Mouse (Mus musculus) gastrocnemius, postnatal 25 days (tissue): Measurements from ENCODE around the gene Stk19. TPM values are rescaled to one million over a fixed set of nuclear protein-coding genes. Genes with fewer than 3 reads are reported as not detected.
A peak's percentile ranks its signal among the peaks of the same experiment; 100 is the strongest.

Source experiments
- DNase-seq: peaks from one replicate; pipeline ENCODE4 v3.0.0; 2022
- long read RNA-seq, 2 experiments: library from polyadenylated mRNA; stranded (forward); transcript quantifications; one replicate each; pipeline ENCODE4 v2.0.0; 2021
- total RNA-seq, 2 experiments: library from RNA; stranded (reverse); gene quantifications; 1 replicate in 1 of 2; 2 replicates in 1 of 2; pipeline ENCODE4 v1.2.3; 2021

The Stk19 gene
- total RNA-seq, result 1 to 10 TPM; 7.0 to 7.2 TPM
- long read RNA-seq, experiment 1, transcript Stk19-201 (7 exons, 1,120 nt), result major isoform, 8 of 20 reads
- long read RNA-seq, experiment 1, partial matches to known transcripts, result 1 of 20 reads
- long read RNA-seq, experiment 1, other reads (novel, unspliced or antisense), result 11 of 20 reads
- long read RNA-seq, experiment 2, transcript Stk19-201 (7 exons, 1,120 nt), result major isoform, 5 of 19 reads
- long read RNA-seq, experiment 2, partial matches to known transcripts, result 1 of 19 reads
- long read RNA-seq, experiment 2, other reads (novel, unspliced or antisense), result 13 of 19 reads

DNA sequence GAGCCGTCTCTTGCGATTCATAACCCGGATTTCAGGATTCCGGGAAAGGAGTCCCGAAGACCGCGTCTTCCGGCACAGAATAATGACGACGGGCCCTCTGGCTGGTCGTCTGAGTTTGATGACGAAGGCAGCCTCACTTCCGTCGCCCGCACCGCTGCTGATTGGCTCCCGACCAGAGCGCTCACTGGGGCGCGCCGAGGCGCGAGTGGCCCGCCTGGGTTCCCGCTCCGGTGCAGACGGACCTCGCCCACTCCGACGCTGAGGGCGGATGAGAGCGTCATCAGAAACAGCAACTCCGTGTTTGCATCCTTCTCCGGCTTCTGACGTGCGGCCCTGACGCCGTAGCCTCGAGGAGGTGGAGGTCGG, at the start of gene Stk19, which contains the start of gene Dxo:
Gene Stk19, minus strand, starts transcription at position 90 of the 366 bp plus-strand sequence.
Gene Dxo, plus strand, starts transcription at position 164 of the 366 bp plus-strand sequence.
- peak; percentile 93 for DNase-seq

DNA sequence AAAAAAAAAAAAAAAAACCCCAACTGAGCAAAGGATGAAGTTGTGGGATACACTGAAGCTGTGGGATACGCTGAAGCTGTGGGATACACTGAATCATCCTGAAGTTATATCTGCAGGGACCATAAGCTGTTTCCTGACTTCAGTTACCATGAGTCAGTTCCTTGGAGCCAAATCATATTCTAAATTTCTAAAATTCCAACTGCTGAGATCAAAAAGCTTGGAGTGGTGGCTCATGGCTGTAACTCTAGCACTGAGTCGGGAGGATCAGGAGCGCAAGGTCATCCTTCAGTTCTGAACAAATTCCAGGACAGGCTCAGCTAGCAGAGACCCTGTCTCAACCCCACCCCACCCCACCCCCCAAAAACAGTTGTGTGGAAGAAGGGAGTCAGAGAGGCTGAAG, 48.9 kb upstream of the Stk19 start:
- DNase-seq, result no peak

DNA sequence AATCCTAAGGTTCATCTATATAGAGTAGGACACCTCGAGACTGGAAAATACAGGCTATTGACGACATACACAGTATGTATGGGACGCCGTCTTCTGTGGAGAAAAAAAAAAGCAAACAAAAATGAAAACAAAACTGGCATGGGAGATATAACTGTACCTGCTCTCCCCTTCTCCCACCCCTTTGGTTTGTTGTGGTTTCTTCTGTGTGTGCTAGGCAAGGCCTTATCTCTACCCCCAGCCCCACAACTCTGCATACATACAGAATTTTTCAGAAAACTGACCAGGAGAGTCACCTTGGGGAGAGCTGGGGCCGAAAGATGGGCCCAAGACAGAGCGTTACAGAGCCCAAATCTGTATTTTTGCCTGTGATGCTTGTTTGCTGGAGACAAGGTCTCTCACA, 48.0 kb upstream of the Stk19 start:
- no peak for DNase-seq

DNA sequence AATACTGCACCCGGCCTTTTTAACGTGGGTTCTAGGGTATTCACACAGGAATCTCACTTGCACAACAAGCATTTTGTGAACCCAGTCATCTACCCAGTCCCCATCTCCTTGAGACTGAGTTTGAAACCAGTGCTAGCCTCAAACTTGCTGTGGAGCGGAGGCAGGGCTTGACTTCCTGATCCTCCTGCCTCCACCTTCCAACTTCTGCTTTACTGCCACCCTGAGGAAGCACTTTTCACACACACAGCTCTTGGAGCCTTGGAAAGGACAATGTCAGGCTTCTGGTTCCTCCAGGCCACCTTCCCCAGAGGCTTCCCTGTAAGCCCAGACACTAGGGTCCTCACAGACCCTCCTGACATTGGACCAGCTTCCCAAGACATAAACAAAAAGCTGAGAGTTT, 46.6 kb upstream of the Stk19 start:
- DNase-seq, result no peak

DNA sequence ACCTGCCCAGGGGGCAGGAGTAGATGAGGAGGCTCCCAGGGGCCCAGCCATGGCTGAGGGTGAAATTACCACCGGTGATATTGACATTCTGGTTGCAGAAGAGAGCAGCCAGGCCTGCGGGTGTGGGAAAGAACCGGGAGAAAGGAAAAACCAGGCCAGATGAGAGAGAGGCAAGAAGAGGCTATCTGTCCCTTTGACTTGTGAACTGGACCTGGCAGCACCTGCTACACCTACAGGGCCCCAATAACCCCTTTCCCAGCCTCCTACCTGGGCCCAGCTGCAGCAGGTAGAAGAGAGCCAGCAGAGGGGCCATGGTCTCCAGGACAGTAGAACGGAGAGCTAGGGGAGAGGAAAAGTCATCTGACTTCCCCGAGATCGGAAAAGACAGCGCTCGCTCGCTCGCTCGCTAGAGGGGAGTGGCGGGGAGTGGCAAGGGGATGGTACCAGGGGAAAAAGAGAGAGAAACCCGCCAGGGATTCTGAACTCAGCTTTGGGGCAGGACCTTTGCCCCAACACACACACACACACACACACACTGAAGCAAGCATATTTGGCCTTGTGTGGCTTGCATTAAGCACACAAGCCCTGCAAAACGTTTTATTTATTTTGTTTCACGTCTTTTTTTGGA, 45.1 kb upstream of the Stk19 start, which contains the start of gene Gm20547:
Gene Gm20547, minus strand, starts transcription at position 360 of the 628 bp plus-strand sequence.
- DNase-seq, result no peak

DNA sequence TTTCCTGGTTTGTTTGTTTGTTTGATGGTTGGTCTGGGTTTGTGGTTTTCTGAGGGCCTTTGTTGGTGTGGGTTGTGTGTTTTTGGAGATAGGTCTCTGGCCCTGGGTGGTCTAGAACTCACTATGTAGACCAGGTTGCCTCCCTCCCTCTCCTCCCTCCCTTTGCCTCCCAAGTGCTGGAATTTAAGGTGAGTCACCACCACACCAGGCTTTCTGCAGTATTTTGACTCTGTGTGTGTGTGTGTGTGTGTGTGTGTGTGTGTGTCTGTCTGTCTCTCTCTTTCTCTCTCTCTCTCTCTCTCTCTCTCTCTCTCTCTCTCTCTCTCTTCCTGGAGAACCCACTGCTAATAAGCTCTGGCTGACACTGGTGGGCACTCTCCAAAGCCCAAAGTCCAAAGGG, 44.4 kb upstream of the Stk19 start:
- no peak for DNase-seq

DNA sequence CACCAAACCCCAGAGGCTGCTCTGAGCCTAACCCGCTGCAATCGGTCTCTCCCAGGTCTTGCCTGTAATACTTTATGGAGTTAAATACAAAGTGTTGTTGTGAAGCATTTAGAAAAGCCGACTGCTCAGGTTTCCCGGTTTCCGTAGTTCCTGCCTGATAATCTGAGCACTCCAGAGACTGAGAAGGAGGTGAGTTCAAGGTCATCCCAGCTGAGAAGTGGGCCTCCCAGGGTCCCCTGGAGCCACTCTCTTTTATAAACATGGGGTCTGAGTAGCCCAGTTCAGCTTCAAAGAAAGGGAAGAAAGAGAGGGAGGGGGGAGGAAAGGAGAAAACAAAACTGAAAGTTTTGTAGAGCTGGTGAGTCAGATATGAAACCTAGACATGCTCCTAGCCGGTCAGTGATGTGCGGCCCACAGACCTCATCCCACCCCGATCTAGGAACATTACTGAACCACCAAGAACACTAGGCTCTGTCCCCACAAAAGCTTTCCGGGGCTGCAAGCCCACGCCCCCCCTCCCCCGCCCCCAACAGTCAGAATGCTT, 42.7 kb upstream of the Stk19 start, which contains the start of gene Zbtb12:
Gene Zbtb12, plus strand, starts transcription at position 148 of the 544 bp plus-strand sequence.
- DNase-seq, result no peak

DNA sequence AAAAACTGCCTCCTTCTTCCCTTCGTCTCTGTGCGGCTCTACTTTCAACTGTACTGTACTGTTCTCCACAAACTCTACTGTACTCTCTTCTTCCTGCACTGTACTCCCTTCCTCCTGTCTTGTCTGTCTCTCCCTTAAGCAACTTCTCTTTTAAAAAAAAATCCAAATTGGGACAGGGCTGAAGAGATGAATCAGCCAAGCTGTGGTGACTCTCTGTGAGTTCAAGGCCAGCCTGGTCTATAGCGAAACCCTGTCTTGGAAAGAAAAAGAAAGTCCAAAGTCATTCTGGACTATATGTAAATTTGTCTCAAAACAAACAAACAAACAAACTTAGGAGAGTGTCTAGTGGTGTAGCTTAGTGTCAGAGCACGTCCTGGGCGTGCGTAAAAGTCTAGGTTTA, 37.6 kb upstream of the Stk19 start:
- no peak for DNase-seq

DNA sequence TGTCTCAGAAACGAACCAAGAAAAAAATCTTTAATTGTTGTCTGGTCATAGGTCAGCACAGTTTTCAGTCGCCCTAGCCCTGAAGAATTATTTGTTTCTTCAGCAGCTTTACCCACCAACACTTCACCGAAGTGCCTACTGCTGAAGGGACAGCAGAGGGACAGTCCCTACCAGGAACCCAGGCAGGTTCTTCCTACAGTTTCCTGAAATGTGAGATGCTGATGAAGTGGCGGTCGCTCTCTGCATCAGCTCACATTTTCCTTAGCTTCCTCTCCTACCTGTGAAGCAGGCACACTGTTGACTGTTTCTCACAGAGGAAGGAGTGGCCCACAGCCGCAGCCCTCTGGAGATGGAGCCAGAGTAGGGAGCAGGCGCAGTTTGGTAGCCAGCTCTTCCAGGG, 29.2 kb upstream of the Stk19 start:
- no peak for DNase-seq

DNA sequence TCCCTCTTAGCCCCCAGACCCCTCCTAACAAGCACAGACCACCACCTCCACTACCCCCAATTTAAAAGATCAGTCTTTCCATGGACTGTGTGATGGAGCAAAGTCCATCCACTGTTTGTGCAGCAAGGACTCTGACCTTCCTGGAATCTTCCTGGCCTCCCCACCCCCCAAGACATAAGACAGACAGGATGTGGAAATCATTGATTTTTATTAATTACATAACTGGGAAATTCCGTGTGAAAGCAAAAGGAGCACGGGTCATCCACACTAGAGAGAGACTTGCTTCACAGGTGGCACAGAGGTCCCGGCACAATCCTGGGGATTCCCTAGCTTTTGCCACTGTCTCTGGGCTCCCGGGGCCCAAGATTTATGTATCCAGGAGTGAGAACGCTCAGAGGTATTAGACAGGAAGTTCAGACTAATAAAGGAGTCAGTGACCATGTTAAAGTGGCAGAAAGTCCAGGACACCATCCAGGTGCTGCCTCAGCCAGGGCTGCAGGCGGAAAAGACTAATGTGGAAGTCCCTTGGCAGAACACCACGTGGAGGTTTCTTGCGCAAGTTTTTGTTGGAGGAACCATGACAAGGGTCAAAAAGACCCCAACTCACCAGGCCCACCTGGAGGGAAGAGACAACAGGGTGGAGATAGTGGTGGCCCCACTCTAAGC, 25.8 kb upstream of the Stk19 start, which contains the start of gene Cfb:
Gene Cfb, minus strand, starts transcription at position 103 of the 666 bp plus-strand sequence.
- no peak for DNase-seq

DNA sequence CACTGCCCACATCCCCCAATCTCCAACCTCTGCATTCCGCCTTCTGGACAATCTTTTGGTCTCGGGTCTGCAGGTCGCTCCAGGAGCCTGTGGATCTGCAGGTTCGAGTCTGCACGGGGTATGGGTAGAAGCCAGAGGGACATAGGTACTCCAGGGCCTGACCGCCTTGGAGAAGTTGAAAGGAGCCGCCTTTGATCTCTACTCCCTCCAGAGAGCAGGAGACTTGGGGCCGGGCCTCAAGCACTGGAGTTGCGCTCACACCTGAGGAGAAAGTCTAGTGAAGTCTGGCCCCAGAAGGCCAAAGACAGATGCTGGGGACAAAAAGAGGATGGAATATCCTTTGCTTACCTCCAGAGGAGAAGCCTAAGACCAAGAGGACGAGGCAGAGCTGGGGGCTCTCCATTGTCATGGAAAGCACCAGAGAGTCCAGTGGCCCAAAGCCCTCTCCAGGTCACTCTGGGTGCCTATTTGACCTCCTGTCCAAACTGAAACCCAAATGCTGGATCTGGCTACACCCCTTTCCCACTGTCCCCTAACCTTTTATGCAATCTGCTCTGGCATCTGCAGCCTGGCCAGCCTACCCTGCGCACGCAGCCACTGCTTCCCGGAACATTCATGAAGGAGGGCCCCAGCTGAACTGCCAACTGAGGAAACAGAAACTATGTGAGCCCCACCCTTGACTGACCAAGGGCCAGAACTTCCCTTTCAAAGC, 25.1 kb upstream of the Stk19 start:
- no peak for DNase-seq

DNA sequence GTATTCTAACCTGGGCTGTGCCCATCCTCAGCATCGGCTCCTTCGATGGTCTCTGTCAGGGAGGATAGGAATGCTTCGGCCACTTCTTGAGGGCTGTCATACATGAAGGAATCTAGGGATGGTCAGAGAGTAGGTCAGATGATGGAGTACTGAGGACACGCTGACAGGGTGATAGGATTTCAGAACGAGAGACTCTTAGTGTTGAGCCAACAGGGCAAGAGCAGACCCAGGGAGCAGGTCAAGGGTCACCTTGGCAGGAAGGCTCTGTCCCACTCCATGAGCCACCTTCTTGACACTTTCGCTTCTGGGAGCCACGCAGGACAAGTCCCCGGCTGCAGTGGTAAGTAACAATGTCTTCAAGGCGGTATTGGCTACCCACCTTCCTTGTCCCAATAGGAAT, 23.8 kb upstream of the Stk19 start:
- no peak for DNase-seq

DNA sequence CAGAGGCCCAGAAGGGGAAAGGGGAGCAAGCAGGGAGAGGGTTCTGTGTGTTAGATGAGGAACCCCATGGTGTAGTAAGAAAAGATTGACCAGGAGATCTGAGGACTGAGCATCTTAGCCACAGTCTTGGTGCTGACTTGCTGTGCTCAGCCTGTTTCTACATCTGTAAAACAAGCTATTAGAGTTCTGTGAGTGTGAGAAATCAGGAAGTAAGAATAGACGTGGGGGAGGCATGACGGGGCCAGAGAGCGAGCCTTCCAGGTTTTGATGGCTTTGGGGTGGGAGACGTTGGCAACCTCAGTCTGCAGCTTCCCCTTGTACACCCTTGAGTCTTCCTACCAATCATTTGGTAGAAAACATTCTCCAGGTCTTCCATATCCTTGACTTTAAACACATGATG, 21.9 kb upstream of the Stk19 start:
- no peak for DNase-seq

DNA sequence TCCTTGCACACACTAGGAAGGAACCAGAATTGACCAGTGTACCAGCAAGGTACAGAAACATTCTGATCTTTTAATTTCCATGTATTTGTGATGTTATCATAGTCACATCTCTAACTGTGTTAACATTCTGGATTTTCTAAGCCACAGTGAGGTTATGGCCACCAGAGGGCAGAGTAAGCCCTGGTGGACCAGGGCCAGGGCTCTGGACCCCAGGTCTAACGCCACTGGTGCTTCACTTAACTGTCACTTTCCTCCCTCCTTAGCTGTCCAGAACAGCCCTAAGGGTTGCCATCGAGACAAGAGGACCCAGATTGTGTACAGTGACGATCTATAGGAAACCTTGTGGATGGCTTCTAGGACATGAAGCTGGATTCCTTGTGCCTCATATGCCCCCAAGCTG, 19.1 kb upstream of the Stk19 start:
- DNase-seq, result no peak

DNA sequence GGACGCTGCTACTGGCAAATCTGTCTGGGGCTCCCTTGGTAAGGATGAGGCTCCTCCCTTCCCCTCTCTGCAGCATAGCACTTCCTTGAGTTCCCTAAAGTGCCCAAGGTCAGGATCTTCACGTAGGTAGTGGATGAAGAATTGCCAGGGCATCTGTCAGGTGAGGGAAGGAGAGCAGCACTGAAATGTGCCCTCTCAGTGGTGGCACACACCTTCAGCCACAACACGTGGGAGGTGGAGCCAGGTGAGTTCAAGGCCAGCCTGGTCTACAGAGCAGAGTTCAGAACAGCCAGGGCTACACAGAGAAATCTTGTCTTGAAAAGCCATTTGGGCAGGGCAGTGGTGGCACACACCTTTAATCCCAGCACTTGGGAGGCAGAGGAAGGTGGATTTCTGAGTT, 18.0 kb upstream of the Stk19 start:
- DNase-seq, result no peak

DNA sequence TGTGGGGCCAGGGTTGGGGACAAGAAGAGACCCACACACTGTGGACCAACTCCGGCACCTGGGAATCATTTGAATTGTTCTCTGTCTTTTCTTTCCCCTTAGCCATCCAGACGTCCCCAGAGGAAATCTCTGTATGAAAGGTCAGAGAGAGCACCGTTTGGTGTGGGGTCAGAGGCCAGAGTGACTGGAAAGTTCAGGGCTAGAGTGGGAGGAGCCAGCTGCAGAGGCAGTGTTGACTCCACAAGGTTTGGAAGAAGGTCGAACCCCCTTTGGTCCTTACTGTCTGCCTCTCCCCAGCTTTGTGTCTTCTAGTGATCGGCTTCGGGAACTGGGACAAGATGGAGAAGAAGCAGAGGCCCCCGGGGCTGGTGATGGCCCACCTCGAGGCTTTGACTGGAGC, 16.8 kb upstream of the Stk19 start:
- DNase-seq, result no peak

DNA sequence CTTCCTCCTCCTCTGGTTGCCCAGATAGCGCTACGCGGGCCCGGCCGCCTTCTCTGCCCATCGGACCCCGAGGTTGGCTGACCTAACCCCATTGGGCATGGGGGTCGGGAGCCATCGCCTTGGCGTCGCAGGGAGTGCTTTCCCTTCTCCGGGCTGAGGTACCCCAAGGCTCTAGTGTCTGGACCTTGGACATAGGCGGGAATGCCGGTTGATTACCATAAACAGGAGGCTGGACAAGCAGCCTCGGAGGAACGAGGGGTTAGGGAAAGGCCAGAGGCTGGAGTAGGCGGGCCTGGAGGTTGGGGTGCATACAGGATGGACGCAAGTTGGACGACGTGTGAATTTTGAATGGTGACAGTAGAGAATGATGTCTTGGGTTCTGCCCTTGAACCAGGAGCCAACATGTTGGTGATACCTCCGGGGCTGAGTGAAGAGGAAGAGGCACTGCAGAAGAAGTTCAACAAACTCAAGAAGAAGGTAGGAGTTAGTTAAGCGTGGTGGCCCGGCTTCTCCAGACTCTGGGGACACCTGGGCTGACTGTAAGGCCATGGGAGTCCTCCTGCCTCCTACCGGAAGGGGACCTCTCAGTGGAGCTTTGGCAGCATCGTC, 13.9 kb upstream of the Stk19 start:
- DNase-seq, result no peak

DNA sequence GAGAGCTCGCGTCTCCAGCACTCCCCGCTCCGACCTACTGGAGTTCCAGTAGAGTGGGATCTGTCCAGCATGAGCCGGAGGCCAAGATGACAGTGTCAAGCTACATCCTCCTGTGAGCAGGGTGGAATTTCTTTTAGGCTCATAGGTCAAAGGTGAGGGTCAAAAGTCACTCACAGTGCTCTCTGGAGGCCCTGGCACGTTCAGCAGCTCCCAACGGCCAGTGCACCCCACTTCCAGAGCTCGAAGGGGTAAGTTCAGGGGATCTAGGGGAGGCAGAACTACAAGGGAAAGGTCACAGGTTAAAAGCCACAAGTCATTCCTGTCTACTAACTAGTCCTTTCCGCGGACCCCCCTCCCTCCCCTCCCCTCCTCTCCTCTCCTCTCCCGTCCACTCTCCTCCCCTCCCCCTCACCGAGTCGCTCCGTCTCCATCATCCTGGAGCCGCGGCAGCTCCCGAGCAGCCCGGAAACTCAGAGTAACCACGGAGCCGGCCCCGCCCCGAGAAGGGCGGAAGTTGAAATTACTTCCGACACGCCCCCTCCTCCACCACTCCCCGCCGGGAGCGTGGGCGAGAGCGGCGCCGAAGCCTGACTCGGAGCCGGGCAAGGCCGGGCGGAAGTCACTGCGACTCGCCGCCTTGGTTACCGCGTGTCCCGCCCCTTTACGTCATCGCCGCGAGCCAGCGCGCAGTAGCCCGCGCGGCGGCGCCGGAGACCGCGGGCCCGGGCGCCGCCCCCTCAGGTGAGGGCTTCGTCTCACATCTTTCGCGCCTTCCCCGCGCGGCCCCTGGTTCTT, 13.2 kb upstream of the Stk19 start, which contains the start of the genes Skiv2l and Nelfe:
Gene Skiv2l, minus strand, starts transcription at position 489 of the 795 bp plus-strand sequence.
Gene Nelfe, plus strand, starts transcription at position 670 of the 795 bp plus-strand sequence.
- DNase-seq, result peak; percentile 97

DNA sequence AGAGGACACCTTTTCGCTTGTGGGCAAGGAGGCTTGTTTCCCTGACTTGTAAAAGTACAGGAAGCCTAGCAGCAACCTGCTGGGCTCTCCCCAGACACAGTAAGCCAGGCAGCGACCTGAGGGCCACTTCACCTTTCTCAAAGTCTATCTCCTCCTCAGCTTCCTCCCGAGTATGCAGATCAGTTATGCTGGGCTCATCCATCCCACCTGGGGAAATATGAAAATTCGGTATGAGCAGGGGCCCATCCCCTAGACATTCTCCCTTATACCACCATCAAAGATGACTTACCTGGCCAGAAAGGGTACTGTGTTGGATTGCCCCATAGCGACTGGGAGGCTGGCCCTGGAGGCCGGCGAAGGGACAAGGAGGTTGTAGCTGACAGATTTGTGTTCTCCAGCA, 10.9 kb upstream of the Stk19 start:
- DNase-seq, result no peak

DNA sequence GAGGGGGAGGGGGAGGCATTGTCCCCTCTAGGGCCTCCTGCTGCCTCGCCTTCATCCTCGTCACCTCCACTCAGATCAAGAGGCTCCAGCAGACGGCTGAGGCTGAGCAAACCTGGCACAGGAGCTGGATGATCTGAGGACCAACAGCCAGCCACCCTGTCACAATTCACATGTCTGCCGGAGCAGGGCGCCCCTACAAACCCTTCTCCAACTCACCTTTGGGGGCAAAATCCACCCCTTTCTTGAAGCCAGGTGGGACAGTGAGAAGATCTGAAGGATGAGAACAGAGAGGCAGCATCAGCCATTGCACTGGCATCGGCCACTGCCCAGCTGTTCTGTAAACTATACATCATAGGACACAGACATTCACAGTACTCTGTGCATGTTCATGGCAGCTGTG, 10.4 kb upstream of the Stk19 start:
- no peak for DNase-seq

DNA sequence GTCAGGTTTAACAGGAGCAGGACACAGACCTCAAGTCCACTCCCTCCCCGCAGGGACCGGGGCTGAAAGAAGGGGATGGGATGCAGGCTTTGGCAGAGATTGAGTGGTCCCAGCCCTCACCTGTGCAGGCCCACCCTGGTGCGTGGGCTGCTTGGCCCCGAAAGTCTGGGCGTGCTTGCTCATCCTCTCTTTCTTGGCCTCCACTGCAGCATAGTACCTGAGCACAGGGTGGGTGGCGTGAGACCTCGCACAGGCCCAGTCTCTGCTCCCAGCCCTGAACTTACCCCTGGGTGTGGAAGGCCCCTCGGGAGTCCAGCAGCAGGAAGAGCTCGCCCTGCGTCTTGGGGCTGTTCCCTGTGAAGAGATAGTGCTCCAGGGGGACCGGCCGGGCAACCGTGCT, 8.1 kb upstream of the Stk19 start:
- DNase-seq, result no peak
